Mouse (Mus musculus): ENCODE data around the gene Tll1. TPM values are rescaled to one million over a fixed set of nuclear protein-coding genes. Genes with fewer than 3 reads are reported as not detected.

Tll1 gene
- polyA plus RNA-seq, 1 experiment from 2014 or later: 2.2 TPM

- Histone ChIP-seq H3K4me2 (ENCODE audit: low read depth) (peak overlapping the region; percentile 98), H3K36me3 (ENCODE audit: control insufficient read depth, insufficient read depth, low read length) (no peaks in the 10 kb centered on the region), H3K27ac (ENCODE audit: low read depth, low read length) (no peak overlapping the region), H3K9ac (ENCODE audit: low read length) (peak overlapping the region; percentile 64), H3K4me3 (ENCODE audit: low read depth, low read length) (peak overlapping the region; percentile 64), H3K4me1 (ENCODE audit: control insufficient read depth, insufficient read depth, low read length) (peaks cover 11% of the 10 kb centered on the region; the same call in 1 of the 2 replicates), H3K9me3 (ENCODE audit: control insufficient read depth, low read length) (no peaks in the 10 kb centered on the region), H3K27me3 (ENCODE audit: control insufficient read depth, insufficient read depth, low read length) (peaks cover 8% of the 10 kb centered on the region; the same call in 1 of the 2 replicates)
- ATAC-seq (ENCODE audit: insufficient read depth, low FRiP score, low TSS enrichment) (peak; percentile 25), DNase-seq (ENCODE audit: low spot score) (peak; percentile 39)
- WGBS: under 1% methylated on average over 19 of the region's 19 CpGs
Observed at GRCm38 (mm10) chr8:64204801-64205311, 1.2 kb downstream of the Tll1 start.

DNA sequence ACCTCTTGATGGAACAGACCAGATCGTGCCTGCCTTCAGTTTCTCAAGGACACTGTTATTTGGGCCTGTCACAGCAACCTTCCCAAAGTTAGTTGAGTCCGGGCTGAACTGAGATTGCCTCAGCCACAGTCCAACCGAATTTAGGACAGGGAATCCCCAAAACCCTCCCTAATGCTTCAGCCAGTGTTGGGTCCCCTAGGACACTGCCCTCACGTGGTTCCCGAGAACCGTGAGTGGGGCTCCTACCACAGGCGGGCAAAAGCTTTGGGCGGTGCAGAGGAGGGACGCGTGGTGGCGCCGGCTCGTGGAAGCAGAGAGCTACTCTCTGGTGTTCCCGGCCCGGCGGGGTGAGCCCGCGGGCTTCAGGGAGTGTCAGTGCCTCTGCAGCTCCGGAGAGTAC, 1.9 kb downstream of the Tll1 start:
- Histone ChIP-seq H3K27ac (ENCODE audit: low read depth, low read length) (no peak overlapping the region), H3K36me3 (ENCODE audit: control insufficient read depth, insufficient read depth, low read length) (no peaks in the 10 kb centered on the region), H3K4me2 (ENCODE audit: low read depth) (peak overlapping the region; percentile 98), H3K9me3 (ENCODE audit: control insufficient read depth, low read length) (no peaks in the 10 kb centered on the region), H3K27me3 (ENCODE audit: control insufficient read depth, insufficient read depth, low read length) (peaks cover 8% of the 10 kb centered on the region; the same call in 1 of the 2 replicates), H3K9ac (ENCODE audit: low read length) (no peak overlapping the region), H3K4me1 (ENCODE audit: control insufficient read depth, insufficient read depth, low read length) (peaks cover 11% of the 10 kb centered on the region; the same call in 1 of the 2 replicates), H3K4me3 (ENCODE audit: low read depth, low read length) (no peak overlapping the region)
- peak; percentile 70 for DNase-seq (ENCODE audit: low spot score)
- 1% methylated on average over 19 of the region's 19 CpGs for WGBS
- peak; percentile 62 for ATAC-seq (ENCODE audit: insufficient read depth, low FRiP score, low TSS enrichment)

DNA sequence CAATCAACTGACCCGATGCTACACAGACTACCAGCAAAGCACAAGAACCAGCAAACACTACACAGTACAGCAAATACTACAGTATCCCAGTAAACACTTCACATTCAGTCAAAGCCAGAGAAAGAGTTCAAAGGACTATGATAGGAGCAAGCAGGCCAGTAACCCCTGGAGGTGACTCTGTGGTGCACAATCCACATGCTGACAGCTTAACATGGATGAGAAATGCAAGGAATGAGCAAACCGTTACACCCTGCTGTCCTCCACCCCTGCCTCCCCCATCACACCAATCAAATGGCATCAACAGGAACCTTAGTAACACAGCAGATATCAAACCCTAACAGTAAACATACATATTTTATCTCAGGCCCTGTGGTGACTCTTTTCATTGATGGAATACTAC, 7.7 kb downstream of the Tll1 start:
- Histone ChIP-seq H3K4me2 (ENCODE audit: low read depth) (no peak overlapping the region), H3K27ac (ENCODE audit: low read depth, low read length) (no peak overlapping the region), H3K9ac (ENCODE audit: low read length) (no peak overlapping the region), H3K4me1 (ENCODE audit: control insufficient read depth, insufficient read depth, low read length) (no peaks in the 10 kb centered on the region), H3K9me3 (ENCODE audit: control insufficient read depth, low read length) (no peaks in the 10 kb centered on the region), H3K27me3 (ENCODE audit: control insufficient read depth, insufficient read depth, low read length) (no peaks in the 10 kb centered on the region), H3K36me3 (ENCODE audit: control insufficient read depth, insufficient read depth, low read length) (no peaks in the 10 kb centered on the region), H3K4me3 (ENCODE audit: low read depth, low read length) (no peak overlapping the region)
- 80% methylated on average over 2 of the region's 2 CpGs for WGBS
- DNase-seq (ENCODE audit: low spot score) (no peak), ATAC-seq (ENCODE audit: insufficient read depth, low FRiP score, low TSS enrichment) (no peak)

GRCm38 (mm10) chr8:64193421-64193820, 12.7 kb downstream of the Tll1 start:
- Histone ChIP-seq H3K9ac (ENCODE audit: low read length) (no peak overlapping the region), H3K36me3 (ENCODE audit: control insufficient read depth, insufficient read depth, low read length) (no peaks in the 10 kb centered on the region), H3K27me3 (ENCODE audit: control insufficient read depth, insufficient read depth, low read length) (no peaks in the 10 kb centered on the region), H3K4me2 (ENCODE audit: low read depth) (no peak overlapping the region), H3K9me3 (ENCODE audit: control insufficient read depth, low read length) (no peaks in the 10 kb centered on the region), H3K4me1 (ENCODE audit: control insufficient read depth, insufficient read depth, low read length) (no peaks in the 10 kb centered on the region), H3K27ac (ENCODE audit: low read depth, low read length) (no peak overlapping the region), H3K4me3 (ENCODE audit: low read depth, low read length) (no peak overlapping the region)
- DNase-seq (ENCODE audit: low spot score) (no peak), ATAC-seq (ENCODE audit: insufficient read depth, low FRiP score, low TSS enrichment) (no peak)
- WGBS: 63% methylated on average over 2 of the region's 2 CpGs

- WGBS: 49% methylated on average over 2 of the region's 2 CpGs
Observed at GRCm38 (mm10) chr8:64187881-64188280, 18.2 kb downstream of the Tll1 start.

DNA sequence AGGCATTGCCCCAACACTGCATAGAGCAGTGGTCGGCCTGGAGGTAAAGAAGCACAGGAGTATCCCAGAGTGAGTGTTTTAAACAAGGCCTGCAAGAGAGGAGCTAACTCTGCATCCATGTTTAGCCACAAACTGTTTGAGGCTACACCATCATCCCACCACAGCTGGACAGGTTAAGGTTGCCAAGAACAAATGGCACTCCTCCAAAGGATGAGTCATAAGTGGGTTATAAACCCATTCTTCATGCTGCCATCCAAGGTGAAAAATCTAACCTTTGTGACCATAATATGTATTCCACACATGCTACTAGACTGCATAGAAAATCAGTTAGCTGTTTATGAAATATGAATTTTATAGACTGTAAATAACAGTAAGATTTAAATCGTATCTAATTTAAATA, 29.1 kb downstream of the Tll1 start:
- ATAC-seq (ENCODE audit: insufficient read depth, low FRiP score, low TSS enrichment) (no peak), DNase-seq (ENCODE audit: low spot score) (no peak)
- Histone ChIP-seq H3K4me2 (ENCODE audit: low read depth) (no peak overlapping the region), H3K27ac (ENCODE audit: low read depth, low read length) (no peak overlapping the region), H3K4me3 (ENCODE audit: low read depth, low read length) (no peak overlapping the region), H3K36me3 (ENCODE audit: control insufficient read depth, insufficient read depth, low read length) (no peaks in the 10 kb centered on the region), H3K27me3 (ENCODE audit: control insufficient read depth, insufficient read depth, low read length) (no peaks in the 10 kb centered on the region), H3K9me3 (ENCODE audit: control insufficient read depth, low read length) (no peaks in the 10 kb centered on the region), H3K9ac (ENCODE audit: low read length) (no peak overlapping the region), H3K4me1 (ENCODE audit: control insufficient read depth, insufficient read depth, low read length) (no peaks in the 10 kb centered on the region)
- 89% methylated on average over 2 of the region's 2 CpGs for WGBS

More at GRCm38 (mm10) chr8:64187881-64188280, 18.2 kb downstream of the Tll1 start:
- no peaks in the 10 kb centered on the region for H3K27me3 ChIP-seq (ENCODE audit: control insufficient read depth, insufficient read depth, low read length)
- no peaks in the 10 kb centered on the region for H3K9me3 ChIP-seq (ENCODE audit: control insufficient read depth, low read length)
- ATAC-seq (ENCODE audit: insufficient read depth, low FRiP score, low TSS enrichment) (no peak), DNase-seq (ENCODE audit: low spot score) (no peak)
- H3K4me3 ChIP-seq (ENCODE audit: low read depth, low read length): no peak overlapping the region
- H3K4me1 ChIP-seq (ENCODE audit: control insufficient read depth, insufficient read depth, low read length): no peaks in the 10 kb centered on the region
- H3K9ac ChIP-seq (ENCODE audit: low read length): no peak overlapping the region
- no peaks in the 10 kb centered on the region for H3K36me3 ChIP-seq (ENCODE audit: control insufficient read depth, insufficient read depth, low read length)
- H3K4me2 ChIP-seq (ENCODE audit: low read depth): no peak overlapping the region
- H3K27ac ChIP-seq (ENCODE audit: low read depth, low read length): no peak overlapping the region

GRCm38 (mm10) chr8:64174916-64175315, 31.2 kb downstream of the Tll1 start:
- WGBS: 77% methylated on average over 3 of the region's 3 CpGs
- Histone ChIP-seq H3K4me3 (ENCODE audit: low read depth, low read length) (no peak overlapping the region), H3K36me3 (ENCODE audit: control insufficient read depth, insufficient read depth, low read length) (no peaks in the 10 kb centered on the region), H3K27me3 (ENCODE audit: control insufficient read depth, insufficient read depth, low read length) (no peaks in the 10 kb centered on the region), H3K4me2 (ENCODE audit: low read depth) (no peak overlapping the region), H3K4me1 (ENCODE audit: control insufficient read depth, insufficient read depth, low read length) (no peaks in the 10 kb centered on the region), H3K9ac (ENCODE audit: low read length) (no peak overlapping the region), H3K9me3 (ENCODE audit: control insufficient read depth, low read length) (no peaks in the 10 kb centered on the region), H3K27ac (ENCODE audit: low read depth, low read length) (no peak overlapping the region)
- DNase-seq (ENCODE audit: low spot score) (no peak), ATAC-seq (ENCODE audit: insufficient read depth, low FRiP score, low TSS enrichment) (no peak)

GRCm38 (mm10) chr8:64173759-64174158, 32.3 kb downstream of the Tll1 start:
- Histone ChIP-seq H3K4me2 (ENCODE audit: low read depth) (no peak overlapping the region), H3K27ac (ENCODE audit: low read depth, low read length) (no peak overlapping the region), H3K4me3 (ENCODE audit: low read depth, low read length) (no peak overlapping the region), H3K4me1 (ENCODE audit: control insufficient read depth, insufficient read depth, low read length) (no peaks in the 10 kb centered on the region), H3K9me3 (ENCODE audit: control insufficient read depth, low read length) (no peaks in the 10 kb centered on the region), H3K27me3 (ENCODE audit: control insufficient read depth, insufficient read depth, low read length) (no peaks in the 10 kb centered on the region), H3K9ac (ENCODE audit: low read length) (no peak overlapping the region), H3K36me3 (ENCODE audit: control insufficient read depth, insufficient read depth, low read length) (no peaks in the 10 kb centered on the region)
- DNase-seq (ENCODE audit: low spot score) (no peak), ATAC-seq (ENCODE audit: insufficient read depth, low FRiP score, low TSS enrichment) (no peak)
- 83% methylated on average over 2 of the region's 2 CpGs for WGBS
